Mouse (Mus musculus) inflammation-experienced regulatory T-cells, adult 6 months (primary cell): ENCODE measurements around the gene Shroom3. TPM values are rescaled to one million over a fixed set of nuclear protein-coding genes. Genes with fewer than 3 reads are reported as not detected.

ENCODE experiments used
- ATAC-seq: one replicate; pipeline ENCODE4 v1.8.0; 2017
- polyA plus RNA-seq, 3 experiments: library from polyadenylated mRNA; unstranded; fragments of 100-300 nt; shearing (Covaris generic); gene quantifications; one replicate each; pipeline ENCODE4 v1.2.1; 2017

The Shroom3 gene
- polyA plus RNA-seq, 3 experiments from 2014 or later: 0.05 TPM; not detected in 2

DNA sequence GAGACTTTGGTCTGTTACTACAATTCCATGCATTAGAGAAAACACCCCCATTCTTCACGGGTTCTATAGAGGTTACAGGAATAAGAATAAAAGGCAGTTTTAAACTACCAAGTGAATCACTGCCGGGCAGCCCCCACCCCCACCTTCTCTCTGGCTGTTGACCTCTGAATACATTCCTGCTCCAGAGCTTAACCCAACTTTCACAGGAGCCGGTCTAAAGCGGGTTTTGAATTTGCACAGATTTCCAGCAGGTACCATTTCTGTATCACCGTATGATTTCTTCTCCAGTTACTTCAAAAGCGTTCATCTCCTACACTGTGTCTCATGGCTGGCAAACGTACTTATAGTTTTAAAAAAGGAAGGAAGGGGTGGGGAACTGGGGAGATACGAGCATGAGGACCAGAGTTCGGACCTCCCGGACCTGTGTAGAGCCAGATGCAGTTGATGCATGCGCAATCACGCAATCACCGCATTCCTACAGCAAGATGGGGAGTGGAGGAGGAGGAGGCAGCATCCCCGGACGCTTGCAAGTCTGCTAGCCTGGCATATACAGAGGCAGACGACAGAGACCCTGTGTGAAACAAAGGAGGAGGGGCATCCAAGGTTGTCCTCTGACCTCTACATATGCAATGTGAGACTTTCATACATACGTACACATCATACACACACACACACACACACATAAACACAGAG, 15.7 kb downstream of the Shroom3 start:
- ATAC-seq: no peak

DNA sequence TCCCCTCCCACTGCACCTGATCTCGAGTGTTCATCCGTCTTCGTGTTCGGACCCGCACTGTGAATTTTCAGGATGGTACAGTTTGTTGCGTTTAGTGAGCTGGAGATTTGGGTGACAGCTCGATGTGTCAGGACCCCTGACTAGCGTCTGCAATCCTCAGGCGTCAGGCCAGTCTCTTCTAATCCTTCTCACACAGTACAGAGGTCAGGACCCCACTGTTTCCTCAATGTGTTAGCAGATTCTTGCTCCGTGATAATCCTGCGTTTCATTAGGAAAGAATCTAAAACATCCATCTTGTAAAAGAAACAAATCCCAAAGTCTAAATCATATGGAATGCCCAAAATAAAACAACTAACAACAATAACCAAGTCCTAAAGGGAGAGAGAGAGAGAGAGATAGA, 18.5 kb downstream of the Shroom3 start:
- ATAC-seq: no peak

- ATAC-seq: no peak
These were observed 20.4 kb downstream of the Shroom3 start for GRCm38 (mm10) chr5:92703671-92704070.

GRCm38 (mm10) chr5:92707921-92708491, 24.8 kb downstream of the Shroom3 start:
- no peak for ATAC-seq

DNA sequence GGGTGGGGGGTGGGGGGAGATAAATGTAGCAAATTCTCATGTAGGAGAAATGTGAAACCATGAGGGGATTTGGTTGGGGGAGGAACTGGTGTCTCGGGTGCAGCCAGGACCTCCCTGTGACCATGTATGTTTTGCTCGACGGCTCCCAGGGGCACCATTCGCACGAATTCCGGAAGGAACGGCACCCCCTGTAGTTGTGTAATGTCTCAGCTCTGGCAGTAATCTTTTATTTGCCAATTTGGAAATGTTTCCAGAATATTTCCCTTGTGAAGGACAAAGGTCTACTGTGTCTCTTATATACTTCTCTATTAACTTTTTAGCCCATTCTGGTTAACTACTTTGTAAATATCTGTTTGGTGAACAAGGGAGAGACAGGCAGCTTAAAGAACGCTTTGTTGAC, 27.5 kb downstream of the Shroom3 start:
- no peak for ATAC-seq

GRCm38 (mm10) chr5:92711666-92712290, 28.5 kb downstream of the Shroom3 start:
- ATAC-seq: no peak

- no peak for ATAC-seq
These were observed 29.6 kb downstream of the Shroom3 start for GRCm38 (mm10) chr5:92712621-92713395.

DNA sequence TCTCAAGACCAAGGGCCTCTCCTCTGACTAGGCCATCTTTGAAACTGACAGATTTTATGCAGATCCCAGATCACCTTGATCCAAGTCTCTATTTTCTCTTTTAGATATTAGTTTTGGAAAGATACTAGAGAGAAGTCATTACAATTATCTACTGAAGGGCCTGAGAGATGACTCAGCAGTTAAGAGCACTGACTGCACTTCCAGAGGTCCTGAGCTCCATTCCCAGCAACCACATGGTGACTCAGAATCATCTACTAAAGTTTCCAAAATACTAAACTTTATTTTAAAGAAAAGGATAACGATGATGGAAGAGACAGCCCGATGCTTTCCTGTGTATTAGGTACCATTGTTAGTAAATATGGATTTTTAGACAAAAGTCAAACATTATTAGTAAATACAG, 31.7 kb downstream of the Shroom3 start:
- no peak for ATAC-seq

DNA sequence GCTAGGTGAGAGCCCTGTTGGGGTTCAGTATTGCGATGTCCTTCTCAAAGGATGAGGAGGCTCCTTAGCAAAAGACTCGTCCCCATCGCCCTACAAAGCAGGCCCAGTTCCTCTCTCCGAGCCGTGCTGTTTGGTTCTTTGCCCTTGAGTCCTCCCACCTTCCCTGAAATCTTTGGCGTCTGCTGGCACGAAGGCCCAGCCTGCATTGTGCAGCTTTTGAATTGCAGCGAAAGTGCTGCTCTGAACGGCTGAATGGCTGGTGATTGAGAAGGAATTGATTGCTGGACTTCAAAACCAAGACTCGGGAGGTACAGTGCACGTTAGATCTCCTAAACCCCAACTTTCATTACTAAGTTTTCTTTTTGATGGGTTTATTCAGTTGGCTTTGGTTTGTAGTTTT, 32.1 kb downstream of the Shroom3 start:
- ATAC-seq: no peak

DNA sequence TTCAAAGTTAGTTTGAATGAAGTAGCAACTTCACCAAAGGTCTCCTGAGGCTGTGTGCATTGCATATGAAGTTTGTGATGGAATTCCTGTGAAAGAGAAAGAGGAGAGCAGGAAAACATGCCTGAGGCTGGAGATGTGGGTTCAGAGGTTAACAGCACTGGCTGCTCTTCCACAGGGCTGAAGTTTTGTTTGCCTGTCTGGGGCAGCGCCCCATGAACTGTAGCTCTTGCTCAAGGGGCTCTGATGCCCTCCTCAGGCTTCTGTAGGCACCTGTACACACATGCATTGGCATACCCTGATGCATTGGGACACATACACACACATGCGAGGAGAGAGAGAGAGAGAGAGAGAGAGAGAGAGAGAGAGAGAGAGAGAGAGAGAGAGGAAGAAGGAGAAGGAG, 32.7 kb downstream of the Shroom3 start:
- ATAC-seq: no peak

DNA sequence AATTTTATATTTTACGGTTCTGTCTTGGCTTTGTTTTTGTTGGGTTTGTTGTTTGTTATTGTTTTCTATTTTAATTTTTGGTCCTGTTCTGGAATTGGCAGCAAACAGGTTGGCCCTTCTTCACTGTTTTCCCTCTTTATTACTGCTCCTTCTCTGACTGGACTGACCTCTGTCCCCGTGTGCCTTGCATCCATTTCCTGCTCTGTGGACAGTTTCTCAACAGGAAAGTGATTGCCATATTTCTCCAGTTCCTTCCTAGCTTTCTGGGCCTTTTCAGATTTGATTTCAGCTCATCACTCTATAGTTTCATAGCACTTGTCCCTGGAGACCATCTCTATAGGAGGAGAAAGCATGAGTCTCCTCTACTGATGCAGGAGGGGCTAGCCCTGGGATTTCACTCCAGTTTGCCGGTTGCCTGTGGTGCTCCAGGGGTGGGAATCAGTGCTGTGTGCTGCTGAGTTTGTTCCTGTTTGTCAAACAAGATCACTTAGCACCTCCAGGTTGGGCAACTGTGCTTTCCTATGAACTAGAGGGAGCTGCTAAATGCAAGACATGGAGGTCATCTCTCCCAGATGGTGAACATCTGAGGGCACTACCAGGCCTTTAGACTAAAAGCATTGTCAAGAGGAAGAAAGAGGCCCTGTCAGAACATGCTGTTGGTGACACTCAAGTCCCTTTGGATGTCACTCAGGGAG, 34.6 kb downstream of the Shroom3 start:
- ATAC-seq: no peak

DNA sequence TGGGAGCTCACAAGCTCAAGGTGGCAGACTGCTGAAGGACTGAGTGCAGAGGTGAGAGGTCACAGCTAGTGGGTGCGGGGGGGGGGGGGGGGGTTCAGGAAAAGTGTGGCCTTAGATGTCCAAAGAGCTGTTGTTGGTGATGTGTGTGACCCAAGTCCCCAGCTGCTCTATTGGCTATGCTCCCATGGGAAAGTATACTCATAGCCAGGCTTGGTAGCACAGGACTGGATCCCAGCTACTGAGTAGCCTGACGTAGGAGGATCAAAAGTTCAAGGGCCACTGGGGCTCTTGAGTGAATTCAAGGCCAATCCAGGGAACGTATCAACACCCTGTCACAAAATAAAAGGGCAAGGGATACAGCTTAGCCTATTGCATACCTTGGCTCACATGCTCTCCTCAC, 35.6 kb downstream of the Shroom3 start:
- no peak for ATAC-seq

- ATAC-seq: no peak
These were observed 38.4 kb downstream of the Shroom3 start for GRCm38 (mm10) chr5:92721610-92722009.

GRCm38 (mm10) chr5:92725935-92726334, 42.7 kb downstream of the Shroom3 start:
- no peak for ATAC-seq

GRCm38 (mm10) chr5:92728252-92728828, 45.1 kb downstream of the Shroom3 start:
- no peak for ATAC-seq

GRCm38 (mm10) chr5:92729221-92729620, 46.0 kb downstream of the Shroom3 start:
- ATAC-seq: no peak

DNA sequence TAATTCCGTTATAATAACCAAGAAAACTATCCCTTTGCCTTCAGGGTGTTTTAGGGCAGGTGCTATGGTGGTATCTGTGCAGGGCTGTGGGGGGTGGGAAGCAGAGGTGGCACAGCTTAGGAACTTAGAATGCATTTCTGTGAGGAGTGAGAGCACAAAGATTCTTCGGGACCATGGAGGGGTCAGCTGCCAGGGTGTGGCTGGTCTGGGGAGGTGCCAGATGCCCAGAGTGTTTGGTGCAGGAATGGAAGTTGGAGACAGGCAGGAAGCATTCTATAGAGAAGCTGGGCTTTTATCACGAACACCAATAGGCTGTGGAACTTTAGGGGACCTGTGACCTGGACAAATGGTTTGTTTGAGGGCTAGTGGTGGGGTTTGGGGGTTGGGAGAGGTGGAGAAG, 58.6 kb downstream of the Shroom3 start:
- ATAC-seq: no peak

DNA sequence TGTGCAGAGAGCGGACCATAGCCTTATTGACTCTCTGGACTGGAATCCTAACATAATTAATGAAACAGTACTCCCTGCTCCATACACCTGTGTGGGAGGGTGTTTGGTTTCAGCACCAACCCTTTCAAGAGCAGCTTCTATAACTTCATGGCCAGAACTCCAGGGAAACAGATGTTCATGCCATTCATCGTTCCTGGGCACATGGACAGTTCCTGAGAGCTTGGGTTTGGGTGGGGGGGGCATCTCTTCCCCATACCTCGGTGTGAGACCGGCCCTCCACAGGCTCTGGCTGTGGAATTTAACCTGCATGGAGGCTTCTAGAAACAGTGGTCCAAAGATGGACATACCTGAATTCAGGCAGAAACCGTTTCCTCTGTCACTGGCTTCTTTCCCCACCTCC, 59.5 kb downstream of the Shroom3 start:
- ATAC-seq: no peak

DNA sequence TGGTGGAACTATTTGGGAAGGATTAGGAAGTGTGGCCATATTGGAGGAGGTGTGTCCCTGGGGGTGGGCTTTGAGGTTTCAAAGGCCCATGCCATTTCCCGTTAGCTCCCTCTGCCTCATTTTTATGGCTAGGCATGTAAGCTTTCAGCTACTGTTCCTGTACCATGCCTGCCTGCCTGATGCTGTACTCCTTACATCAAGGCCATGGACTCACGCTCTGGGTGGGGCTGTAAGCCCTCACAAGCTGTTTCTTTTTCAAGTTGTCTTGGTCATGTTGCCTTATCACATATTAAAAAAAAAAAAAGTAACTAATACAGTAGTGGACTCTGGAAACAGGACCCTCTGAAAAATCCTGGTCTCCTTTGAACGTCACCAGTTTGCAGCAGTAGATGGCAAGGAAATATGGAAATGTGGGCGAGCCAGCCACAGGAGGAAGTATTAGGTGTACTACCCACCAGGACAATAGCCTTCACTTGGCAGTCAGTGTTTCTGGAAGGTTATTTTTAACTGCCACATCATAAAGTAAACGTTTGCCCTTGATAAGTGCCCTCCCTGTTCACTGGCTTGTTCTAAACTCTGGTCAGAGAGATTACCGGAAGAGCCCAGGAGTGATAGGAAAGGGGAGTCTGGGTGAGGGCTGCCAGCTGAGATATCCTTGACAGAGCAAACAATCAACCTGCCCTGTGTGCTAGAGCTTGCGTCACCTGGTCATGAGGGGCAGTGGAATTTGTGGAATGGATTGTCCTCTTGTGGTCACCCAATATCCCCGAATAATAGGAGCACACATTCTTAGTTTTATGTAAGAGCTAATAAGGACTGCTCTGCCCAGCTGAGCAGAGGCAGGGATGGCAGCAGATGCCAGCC, 62.4 kb downstream of the Shroom3 start:
- no peak for ATAC-seq

DNA sequence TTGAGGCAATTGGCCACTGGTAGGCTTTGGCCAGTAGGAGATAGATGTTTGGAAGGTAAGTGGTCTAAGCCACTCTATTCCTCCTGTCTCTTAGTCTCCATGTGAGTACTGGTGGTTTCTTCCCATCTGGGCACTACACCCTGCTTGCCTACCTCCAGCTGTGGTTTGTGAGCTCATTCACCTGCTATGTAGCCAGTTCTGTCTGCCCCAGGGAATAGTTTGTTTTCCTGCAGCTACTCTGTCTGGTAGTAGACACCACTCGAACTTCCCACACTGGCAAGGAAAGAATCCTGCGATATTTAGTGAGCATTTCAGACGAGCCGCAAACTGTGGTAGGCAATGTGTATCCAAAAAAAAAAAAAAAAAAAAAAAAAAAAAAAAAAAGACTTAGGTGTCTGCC, 68.3 kb downstream of the Shroom3 start:
- ATAC-seq: no peak

DNA sequence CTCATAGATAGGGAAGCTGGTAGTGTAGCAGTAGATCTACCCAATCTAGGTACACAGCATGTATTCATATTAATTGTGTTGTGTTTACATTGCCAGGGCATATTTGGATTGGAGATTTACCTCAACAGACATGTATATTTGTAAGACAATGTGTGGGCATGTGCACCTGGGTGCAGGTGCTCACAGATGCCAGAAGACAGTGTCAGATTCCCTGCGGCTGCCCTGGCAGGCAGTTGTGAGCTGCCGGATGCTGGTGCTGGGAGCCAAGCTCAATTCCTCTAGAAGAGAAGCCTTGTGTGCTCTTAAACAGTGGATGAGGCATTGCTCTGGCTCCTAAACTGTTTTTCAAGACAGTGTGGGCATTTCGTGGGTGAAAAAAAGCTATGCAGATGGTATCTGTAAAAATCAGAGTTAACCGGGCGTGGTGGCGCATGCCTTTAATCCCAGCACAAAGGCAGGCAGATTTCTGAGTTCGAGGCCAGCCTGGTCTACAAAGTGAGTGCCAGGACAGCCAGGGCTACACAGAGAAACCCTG, 72.1 kb downstream of the Shroom3 start:
- ATAC-seq: no peak
